Mouse (Mus musculus): ENCODE data around the gene Mast3. TPM values are rescaled to one million over a fixed set of nuclear protein-coding genes. Genes with fewer than 3 reads are reported as not detected.

Mast3 gene
- polyA plus RNA-seq, 1 experiment from 2014 or later: 9.3 TPM

DNA sequence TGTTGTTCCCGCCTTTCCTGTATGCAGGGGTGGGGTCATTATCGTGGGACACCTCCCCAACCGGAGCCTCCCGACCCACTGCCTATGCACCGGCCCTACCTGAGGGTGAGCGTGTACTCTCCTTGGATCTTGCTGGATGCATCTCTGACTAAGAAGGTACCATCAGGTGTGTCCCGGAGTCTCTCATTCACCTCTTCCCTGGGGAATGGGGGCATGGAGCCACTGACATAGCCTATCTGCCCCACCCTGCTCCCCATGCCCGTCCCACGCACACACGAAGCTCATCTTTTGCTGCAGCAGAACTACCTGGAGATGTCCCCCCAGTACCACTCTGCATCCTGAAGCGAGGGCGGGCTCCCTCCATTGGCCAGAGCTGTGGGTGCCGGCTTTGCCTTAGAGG, 34.1 kb downstream of the Mast3 start:
- Histone ChIP-seq H3K9ac (ENCODE audit: low read length) (no peak overlapping the region), H3K9me3 (replicated peaks; ENCODE audit: control insufficient read depth, low read length) (no peaks in the 10 kb centered on the region), H3K4me2 (ENCODE audit: low read depth, low read length) (no peak overlapping the region), H3K27ac (ENCODE audit: low read length) (no peak overlapping the region), H3K27me3 (ENCODE audit: control insufficient read depth, insufficient read depth, low read length) (no peaks in the 10 kb centered on the region), H3K4me1 (ENCODE audit: control insufficient read depth, insufficient read depth, low read length) (peaks cover 39% of the 10 kb centered on the region), H3K36me3 (ENCODE audit: control insufficient read depth, insufficient read depth) (peaks cover 29% of the 10 kb centered on the region), H3K4me3 (ENCODE audit: low read length) (no peak overlapping the region)
- 91% methylated on average over 13 of the region's 13 CpGs for WGBS
- ATAC-seq (replicated peaks; ENCODE audit: extremely low read depth, insufficient read depth, low FRiP score): no peak

DNA sequence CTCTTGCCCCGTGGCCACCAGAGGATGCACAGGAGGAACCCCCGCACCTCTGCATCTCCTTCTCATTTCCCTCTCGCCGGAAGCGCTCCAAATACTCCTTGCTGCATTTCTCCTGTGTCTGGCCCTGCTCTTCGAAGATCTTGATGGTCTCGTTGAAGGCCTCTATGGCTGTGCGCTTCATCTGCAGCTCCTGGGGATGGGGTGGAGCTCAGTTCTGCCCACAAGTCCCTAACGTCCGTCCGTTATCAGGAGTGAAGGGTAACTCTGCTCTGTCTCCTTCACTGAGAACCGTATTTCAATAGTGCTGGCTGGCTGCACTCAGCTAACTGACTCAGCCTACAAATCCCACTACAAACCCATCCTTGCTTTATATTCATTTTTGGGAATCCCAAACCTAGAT, 35.0 kb downstream of the Mast3 start:
- Histone ChIP-seq H3K27ac (ENCODE audit: low read length) (no peak overlapping the region), H3K36me3 (ENCODE audit: control insufficient read depth, insufficient read depth) (peaks cover 29% of the 10 kb centered on the region), H3K4me1 (ENCODE audit: control insufficient read depth, insufficient read depth, low read length) (peaks cover 35% of the 10 kb centered on the region), H3K4me2 (ENCODE audit: low read depth, low read length) (no peak overlapping the region), H3K9me3 (replicated peaks; ENCODE audit: control insufficient read depth, low read length) (no peaks in the 10 kb centered on the region), H3K9ac (ENCODE audit: low read length) (no peak overlapping the region), H3K4me3 (ENCODE audit: low read length) (no peak overlapping the region), H3K27me3 (ENCODE audit: control insufficient read depth, insufficient read depth, low read length) (no peaks in the 10 kb centered on the region)
- no peak for ATAC-seq (replicated peaks; ENCODE audit: extremely low read depth, insufficient read depth, low FRiP score)
- WGBS: 70% methylated on average over 12 of the region's 12 CpGs

DNA sequence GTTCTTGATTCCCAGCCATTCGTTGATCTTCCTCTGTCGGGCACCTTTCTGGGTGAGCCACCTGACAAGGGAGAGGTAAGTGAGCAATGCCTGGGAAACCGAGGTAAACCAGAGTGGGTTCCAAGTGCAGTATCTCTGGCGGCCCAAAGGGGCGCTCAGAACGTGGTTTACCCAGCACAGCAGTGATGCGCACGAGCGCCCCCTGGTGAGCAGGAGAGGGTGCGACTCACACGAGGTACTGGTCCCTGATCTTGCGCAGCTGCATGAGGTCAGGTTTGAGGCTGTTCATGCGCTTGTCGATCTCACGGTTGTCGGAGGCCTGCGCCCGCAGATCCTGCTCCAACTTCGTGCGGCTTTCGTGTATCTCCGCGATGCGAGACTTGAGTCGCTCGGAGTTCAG, 35.5 kb downstream of the Mast3 start:
- H3K9me3 ChIP-seq (replicated peaks; ENCODE audit: control insufficient read depth, low read length): no peaks in the 10 kb centered on the region
- ATAC-seq (replicated peaks; ENCODE audit: extremely low read depth, insufficient read depth, low FRiP score): peak; percentile 54
- H3K27ac ChIP-seq (ENCODE audit: low read length): no peak overlapping the region
- H3K4me1 ChIP-seq (ENCODE audit: control insufficient read depth, insufficient read depth, low read length): peaks cover 30% of the 10 kb centered on the region
- 7% methylated on average over 26 of the region's 26 CpGs for WGBS
- no peaks in the 10 kb centered on the region for H3K27me3 ChIP-seq (ENCODE audit: control insufficient read depth, insufficient read depth, low read length)
- peaks cover 28% of the 10 kb centered on the region for H3K36me3 ChIP-seq (ENCODE audit: control insufficient read depth, insufficient read depth)
- H3K4me2 ChIP-seq (ENCODE audit: low read depth, low read length): no peak overlapping the region
- no peak overlapping the region for H3K9ac ChIP-seq (ENCODE audit: low read length)
- no peak overlapping the region for H3K4me3 ChIP-seq (ENCODE audit: low read length)

DNA sequence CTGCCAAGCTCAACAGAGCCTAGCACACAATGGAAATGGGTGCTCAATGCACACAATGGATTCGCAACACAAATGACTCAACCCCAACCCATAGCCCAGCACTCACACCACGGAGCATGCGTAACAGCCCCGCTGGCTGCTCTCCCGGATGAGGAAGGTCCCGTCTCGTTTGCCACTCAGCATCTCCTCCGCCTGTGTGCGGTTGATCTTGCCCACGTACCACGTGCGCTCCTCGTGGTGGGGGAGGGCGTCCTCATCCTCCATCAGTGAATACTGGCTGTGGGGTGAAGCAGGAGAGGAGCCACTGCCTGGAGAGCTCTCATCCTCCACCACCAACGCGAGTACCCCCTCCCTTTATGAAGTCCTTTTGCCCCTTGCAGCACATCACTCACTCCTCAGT, 35.9 kb downstream of the Mast3 start:
- H3K27ac ChIP-seq (ENCODE audit: low read length): no peak overlapping the region
- 85% methylated on average over 16 of the region's 16 CpGs for WGBS

DNA sequence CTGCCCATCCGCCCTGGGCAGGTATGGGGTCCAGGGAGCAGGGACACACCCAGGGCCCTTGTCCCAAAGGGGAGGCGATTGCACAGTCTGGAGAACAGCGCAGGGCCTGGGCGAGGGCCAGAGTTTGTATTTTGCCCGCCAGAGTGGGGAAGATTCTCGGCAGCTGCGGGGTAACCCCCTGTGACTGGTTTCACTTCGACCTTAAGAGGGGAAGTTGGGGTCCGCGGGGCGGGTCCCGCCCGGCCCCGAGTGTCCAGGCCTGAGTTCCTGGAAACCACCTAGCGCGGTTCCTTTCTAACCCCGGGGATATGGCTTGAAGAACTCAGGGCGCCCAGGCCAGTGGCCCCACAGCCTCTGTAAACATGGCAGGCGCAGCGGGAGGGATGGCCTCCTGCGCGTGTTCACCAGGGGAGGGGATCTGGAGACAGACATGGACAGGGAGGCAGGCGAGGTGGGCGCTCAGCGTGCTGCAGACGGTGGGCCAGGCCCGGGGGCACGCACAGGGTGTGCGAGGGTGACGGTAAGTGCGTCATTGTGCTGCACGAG, 36.5 kb downstream of the Mast3 start:
- ATAC-seq (replicated peaks; ENCODE audit: extremely low read depth, insufficient read depth, low FRiP score): no peak
- no peaks in the 10 kb centered on the region for H3K27me3 ChIP-seq (ENCODE audit: control insufficient read depth, insufficient read depth, low read length)
- WGBS: 90% methylated on average over 32 of the region's 32 CpGs
- H3K27ac ChIP-seq (ENCODE audit: low read length): no peak overlapping the region
- H3K9ac ChIP-seq (ENCODE audit: low read length): no peak overlapping the region
- peaks cover 27% of the 10 kb centered on the region for H3K36me3 ChIP-seq (ENCODE audit: control insufficient read depth, insufficient read depth)
- no peak overlapping the region for H3K4me3 ChIP-seq (ENCODE audit: low read length)
- no peak overlapping the region for H3K4me2 ChIP-seq (ENCODE audit: low read depth, low read length)
- no peaks in the 10 kb centered on the region for H3K9me3 ChIP-seq (replicated peaks; ENCODE audit: control insufficient read depth, low read length)
- peaks cover 19% of the 10 kb centered on the region for H3K4me1 ChIP-seq (ENCODE audit: control insufficient read depth, insufficient read depth, low read length)

More for the DNA sequence above, 35.9 kb downstream of the Mast3 start:
- Histone ChIP-seq H3K4me1 (ENCODE audit: control insufficient read depth, insufficient read depth, low read length) (peaks cover 26% of the 10 kb centered on the region), H3K9me3 (replicated peaks; ENCODE audit: control insufficient read depth, low read length) (no peaks in the 10 kb centered on the region), H3K27me3 (ENCODE audit: control insufficient read depth, insufficient read depth, low read length) (no peaks in the 10 kb centered on the region), H3K4me3 (ENCODE audit: low read length) (no peak overlapping the region), H3K9ac (ENCODE audit: low read length) (no peak overlapping the region), H3K36me3 (ENCODE audit: control insufficient read depth, insufficient read depth) (peaks cover 27% of the 10 kb centered on the region), H3K4me2 (ENCODE audit: low read depth, low read length) (no peak overlapping the region)
- ATAC-seq (replicated peaks; ENCODE audit: extremely low read depth, insufficient read depth, low FRiP score): no peak

DNA sequence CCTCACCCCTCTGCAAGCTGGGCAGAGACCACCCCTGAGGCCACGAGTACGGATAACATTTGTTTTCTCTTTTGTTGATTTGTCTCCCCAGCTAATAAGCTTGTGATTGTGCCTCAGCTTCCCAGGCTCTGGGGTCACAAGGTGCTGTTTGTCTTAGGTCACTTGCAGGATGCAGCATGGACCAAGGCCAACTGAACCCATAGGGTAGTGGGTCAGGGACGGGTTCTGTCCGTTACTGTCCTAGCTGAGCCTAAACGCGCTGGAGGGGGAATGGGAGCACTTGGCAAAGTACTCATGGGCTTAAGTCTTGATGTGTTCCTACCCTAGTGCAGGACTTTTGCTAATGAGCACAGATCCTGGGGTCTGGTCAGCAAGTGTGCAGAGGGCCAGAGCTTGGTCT, 37.4 kb downstream of the Mast3 start:
- no peak overlapping the region for H3K9ac ChIP-seq (ENCODE audit: low read length)
- no peak overlapping the region for H3K4me3 ChIP-seq (ENCODE audit: low read length)
- H3K4me1 ChIP-seq (ENCODE audit: control insufficient read depth, insufficient read depth, low read length): peaks cover 18% of the 10 kb centered on the region
- no peak overlapping the region for H3K4me2 ChIP-seq (ENCODE audit: low read depth, low read length)
- peaks cover 27% of the 10 kb centered on the region for H3K36me3 ChIP-seq (ENCODE audit: control insufficient read depth, insufficient read depth)
- ATAC-seq (replicated peaks; ENCODE audit: extremely low read depth, insufficient read depth, low FRiP score): no peak
- H3K27me3 ChIP-seq (ENCODE audit: control insufficient read depth, insufficient read depth, low read length): no peaks in the 10 kb centered on the region
- WGBS: 84% methylated on average over 6 of the region's 6 CpGs
- no peaks in the 10 kb centered on the region for H3K9me3 ChIP-seq (replicated peaks; ENCODE audit: control insufficient read depth, low read length)
- H3K27ac ChIP-seq (ENCODE audit: low read length): no peak overlapping the region

DNA sequence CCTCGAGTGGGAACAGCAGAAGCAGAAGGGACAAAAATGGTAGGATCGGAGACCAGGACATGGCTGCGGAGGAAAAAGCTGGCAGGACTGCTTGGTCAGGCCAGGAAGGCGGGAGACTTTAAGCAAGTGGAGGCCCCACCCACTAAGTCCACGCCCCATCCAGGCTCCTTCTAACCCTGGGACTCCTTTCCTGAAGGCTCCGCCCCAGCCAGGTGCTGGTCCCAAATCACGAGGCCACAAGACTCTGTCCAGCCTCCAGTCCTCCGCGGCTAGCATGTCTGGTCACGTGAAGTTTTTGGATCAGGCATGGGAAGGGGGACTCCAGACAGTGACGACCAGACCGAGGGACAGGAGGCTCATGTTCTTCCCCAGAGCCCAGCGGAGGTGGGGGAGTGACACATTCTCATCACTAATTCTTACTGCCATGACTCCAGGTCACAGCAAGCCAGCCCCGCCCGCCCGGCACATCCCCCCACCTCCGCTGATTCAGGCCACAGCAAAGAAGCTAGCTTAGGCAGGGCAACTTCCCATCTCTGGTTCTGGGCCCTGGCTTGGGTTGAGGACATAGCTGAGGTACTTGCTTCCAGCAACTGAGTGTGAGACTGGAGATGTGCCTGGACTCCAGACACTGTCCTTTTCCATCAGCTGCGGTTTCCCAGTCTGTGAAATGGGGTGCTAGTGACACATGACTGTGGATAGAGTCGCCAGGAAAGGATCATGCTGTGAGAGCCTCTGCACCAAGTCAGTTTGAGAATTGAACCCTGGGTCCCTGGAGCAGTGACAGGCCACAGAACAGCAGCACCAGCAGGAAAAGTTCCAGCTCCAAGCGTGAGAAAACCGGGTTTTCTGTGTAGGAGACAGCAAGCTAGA, 38.0 kb downstream of the Mast3 start:
- H3K27ac ChIP-seq (ENCODE audit: low read length): 0 out of 2 replicates have a peak overlapping the region, but pooled peaks have one; percentile 44
- H3K27me3 ChIP-seq (ENCODE audit: control insufficient read depth, insufficient read depth, low read length): no peaks in the 10 kb centered on the region
- H3K4me3 ChIP-seq (ENCODE audit: low read length): peak overlapping the region; percentile 56
- no peaks in the 10 kb centered on the region for H3K9me3 ChIP-seq (replicated peaks; ENCODE audit: control insufficient read depth, low read length)
- H3K4me1 ChIP-seq (ENCODE audit: control insufficient read depth, insufficient read depth, low read length): peaks cover 18% of the 10 kb centered on the region
- H3K9ac ChIP-seq (ENCODE audit: low read length): peak overlapping the region; percentile 70
- ATAC-seq (replicated peaks; ENCODE audit: extremely low read depth, insufficient read depth, low FRiP score): peak; percentile 26; the same call in 1 of the 2 replicates
- H3K4me2 ChIP-seq (ENCODE audit: low read depth, low read length): peak overlapping the region; percentile 86
- peaks cover 25% of the 10 kb centered on the region for H3K36me3 ChIP-seq (ENCODE audit: control insufficient read depth, insufficient read depth)
- WGBS: 12% methylated on average over 21 of the region's 21 CpGs

DNA sequence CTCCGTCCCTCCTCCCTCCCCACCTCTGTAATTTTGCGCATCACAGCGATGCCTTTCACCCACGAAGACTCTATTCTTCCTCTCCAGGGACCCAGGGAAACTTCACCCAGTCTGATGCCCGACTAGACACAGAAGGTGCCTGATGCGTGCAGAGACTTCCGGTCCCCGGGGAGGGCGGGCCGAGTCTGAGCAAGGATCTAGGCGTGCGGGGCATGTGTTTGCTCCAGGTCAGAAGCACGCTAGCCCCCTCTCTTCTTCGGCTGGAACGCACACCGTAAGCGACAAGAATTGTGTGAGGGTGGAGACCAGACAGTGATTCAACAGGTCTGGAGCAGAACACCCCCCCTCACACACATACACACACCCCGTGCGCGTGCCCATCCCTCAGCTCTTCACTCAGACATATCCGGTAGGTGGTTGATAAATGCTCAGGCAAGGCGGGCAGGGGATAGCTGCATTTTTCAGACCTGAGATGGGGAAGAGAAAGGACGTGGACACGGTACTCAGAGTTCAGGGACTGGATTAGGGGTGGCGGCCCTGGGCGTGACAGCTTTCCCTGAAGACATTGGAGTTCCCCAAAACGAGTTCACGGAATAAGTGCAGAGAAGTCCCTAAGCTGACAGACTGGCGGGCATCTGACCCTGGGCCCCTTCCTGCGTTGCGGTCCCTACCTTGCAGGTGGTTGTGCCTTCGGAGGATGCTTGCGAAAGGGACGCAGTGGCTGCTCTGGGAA, 38.9 kb downstream of the Mast3 start:
- 0 out of 2 replicates have a peak overlapping the region, but pooled peaks have one; percentile 44 for H3K27ac ChIP-seq (ENCODE audit: low read length)
- ATAC-seq (replicated peaks; ENCODE audit: extremely low read depth, insufficient read depth, low FRiP score): no peak
- peak overlapping the region; percentile 86 for H3K4me2 ChIP-seq (ENCODE audit: low read depth, low read length)
- no peaks in the 10 kb centered on the region for H3K9me3 ChIP-seq (replicated peaks; ENCODE audit: control insufficient read depth, low read length)
- H3K36me3 ChIP-seq (ENCODE audit: control insufficient read depth, insufficient read depth): peaks cover 17% of the 10 kb centered on the region
- peak overlapping the region; percentile 56 for H3K4me3 ChIP-seq (ENCODE audit: low read length)
- peak overlapping the region; percentile 70 for H3K9ac ChIP-seq (ENCODE audit: low read length)
- H3K4me1 ChIP-seq (ENCODE audit: control insufficient read depth, insufficient read depth, low read length): peaks cover 21% of the 10 kb centered on the region
- no peaks in the 10 kb centered on the region for H3K27me3 ChIP-seq (ENCODE audit: control insufficient read depth, insufficient read depth, low read length)
- under 1% methylated on average over 34 of the region's 34 CpGs for WGBS
